Mouse (Mus musculus): ENCODE results near the gene Gm7247. TPM values are rescaled to one million over a fixed set of nuclear protein-coding genes. Genes with fewer than 3 reads are reported as not detected.

Gm7247 gene
- not detected in 2 replicates for polyA plus RNA-seq (2014; fragmentation: Nextera tagmentation; extraction: Ambion mirVana)

DNA sequence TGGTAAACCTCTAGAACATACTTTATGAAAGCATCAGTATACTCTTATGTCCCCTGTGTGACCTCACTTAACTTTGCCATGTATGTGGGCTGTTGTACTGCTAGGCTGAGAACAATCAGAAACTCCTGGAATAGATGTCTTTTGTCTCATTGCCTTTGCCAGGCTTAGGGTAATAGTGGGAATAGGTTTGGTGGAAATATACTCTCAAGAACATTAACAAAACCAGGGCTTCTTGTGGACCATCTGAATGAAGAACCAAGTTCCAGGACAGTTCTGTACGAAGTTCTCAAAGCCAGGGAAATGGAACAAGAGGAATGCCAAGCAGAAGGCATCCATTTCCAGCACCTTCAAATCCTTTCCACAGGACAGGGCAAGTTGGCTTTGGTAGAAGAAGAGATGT lies at the start of gene Gm7247:
Gene Gm7247 (plus strand): TSS at position 301 of the 400 bp plus-strand sequence.
- H3K27ac ChIP-seq (ENCODE audit: low read depth, low read length), result no peak within 1 kb of the TSS
- DNase-seq (ENCODE audit: low spot score, missing footprints) (no peak), ATAC-seq (ENCODE audit: low FRiP score) (no peak)
- WGBS, result 81% methylated on average over 1 of the region's 1 CpGs
- H3K4me3 ChIP-seq (ENCODE audit: low read depth, low read length), result no peak within 1 kb of the TSS
- no peaks in the 10 kb centered on the region for H3K36me3 ChIP-seq (ENCODE audit: control insufficient read depth, insufficient read depth, low read length)
- H3K4me1 ChIP-seq (ENCODE audit: control insufficient read depth, insufficient read depth, low read length), result no peaks in the 10 kb centered on the region
- H3K9me3 ChIP-seq (ENCODE audit: control insufficient read depth, low read length), result no peaks in the 10 kb centered on the region
- H3K27me3 ChIP-seq (ENCODE audit: control insufficient read depth, insufficient read depth, low read length), result no peaks in the 10 kb centered on the region; the same call in 1 of the 2 replicates
- H3K9ac ChIP-seq (ENCODE audit: low read length), result no peak within 1 kb of the TSS
- no peak within 1 kb of the TSS for H3K4me2 ChIP-seq

DNA sequence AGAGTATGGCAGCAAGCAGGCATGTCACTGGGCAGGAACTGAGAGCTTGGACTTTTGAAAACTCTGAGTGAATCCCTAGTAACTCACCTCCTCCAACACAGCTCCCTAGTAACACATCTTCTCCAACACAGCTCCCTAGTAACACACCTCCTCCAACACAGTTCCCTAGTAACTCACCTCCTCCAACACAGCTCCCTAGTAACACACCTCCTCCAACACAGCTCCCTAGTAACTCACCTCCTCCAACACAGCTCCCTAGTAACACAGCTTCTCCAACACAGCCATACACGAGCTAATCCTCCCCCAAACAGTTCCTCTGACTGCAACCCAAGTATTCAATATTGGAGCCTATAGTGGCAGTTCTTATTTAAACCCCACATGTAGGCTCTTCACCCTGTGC lies 37.6 kb upstream of the Gm7247 start:
- H3K27ac ChIP-seq (ENCODE audit: low read depth, low read length), result no peak overlapping the region
- no peaks in the 10 kb centered on the region for H3K9me3 ChIP-seq (ENCODE audit: control insufficient read depth, low read length)
- H3K27me3 ChIP-seq (ENCODE audit: control insufficient read depth, insufficient read depth, low read length), result no peaks in the 10 kb centered on the region
- no peaks in the 10 kb centered on the region for H3K36me3 ChIP-seq (ENCODE audit: control insufficient read depth, insufficient read depth, low read length)
- ATAC-seq (ENCODE audit: low FRiP score), result no peak
- H3K4me3 ChIP-seq (ENCODE audit: low read depth, low read length), result no peak overlapping the region
- H3K4me2 ChIP-seq, result no peak overlapping the region
- no peak for DNase-seq (ENCODE audit: low spot score, missing footprints)
- no peak overlapping the region for H3K9ac ChIP-seq (ENCODE audit: low read length)
- 50% methylated on average over 1 of the region's 1 CpGs for WGBS
- no peaks in the 10 kb centered on the region for H3K4me1 ChIP-seq (ENCODE audit: control insufficient read depth, insufficient read depth, low read length)

DNA sequence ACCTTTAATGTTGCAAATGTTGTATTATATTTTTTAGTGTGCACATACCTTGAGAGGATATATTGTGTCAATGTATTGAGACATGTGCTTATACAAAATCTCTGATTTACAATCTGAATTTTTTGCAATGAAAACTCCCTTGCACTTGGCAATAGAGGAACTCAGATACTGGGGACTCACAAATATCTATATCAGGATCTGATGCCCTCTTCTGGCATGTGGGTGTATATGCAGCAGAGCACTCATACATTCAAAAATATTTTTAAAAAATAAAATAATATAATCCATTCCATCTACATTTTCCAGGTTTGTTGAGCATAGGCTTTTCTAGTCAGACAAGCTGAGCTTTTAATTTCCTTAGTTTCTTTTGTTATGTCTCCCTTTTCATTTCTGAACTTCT lies 15.5 kb upstream of the Gm7247 start:
- Histone ChIP-seq H3K9ac (ENCODE audit: low read length) (no peak overlapping the region), H3K9me3 (ENCODE audit: control insufficient read depth, low read length) (no peaks in the 10 kb centered on the region), H3K4me3 (ENCODE audit: low read depth, low read length) (no peak overlapping the region), H3K27ac (ENCODE audit: low read depth, low read length) (no peak overlapping the region), H3K27me3 (ENCODE audit: control insufficient read depth, insufficient read depth, low read length) (no peaks in the 10 kb centered on the region), H3K4me2 (no peak overlapping the region), H3K36me3 (ENCODE audit: control insufficient read depth, insufficient read depth, low read length) (no peaks in the 10 kb centered on the region), H3K4me1 (ENCODE audit: control insufficient read depth, insufficient read depth, low read length) (no peaks in the 10 kb centered on the region)
- no peak for ATAC-seq (ENCODE audit: low FRiP score)
- DNase-seq (ENCODE audit: low spot score, missing footprints), result no peak

DNA sequence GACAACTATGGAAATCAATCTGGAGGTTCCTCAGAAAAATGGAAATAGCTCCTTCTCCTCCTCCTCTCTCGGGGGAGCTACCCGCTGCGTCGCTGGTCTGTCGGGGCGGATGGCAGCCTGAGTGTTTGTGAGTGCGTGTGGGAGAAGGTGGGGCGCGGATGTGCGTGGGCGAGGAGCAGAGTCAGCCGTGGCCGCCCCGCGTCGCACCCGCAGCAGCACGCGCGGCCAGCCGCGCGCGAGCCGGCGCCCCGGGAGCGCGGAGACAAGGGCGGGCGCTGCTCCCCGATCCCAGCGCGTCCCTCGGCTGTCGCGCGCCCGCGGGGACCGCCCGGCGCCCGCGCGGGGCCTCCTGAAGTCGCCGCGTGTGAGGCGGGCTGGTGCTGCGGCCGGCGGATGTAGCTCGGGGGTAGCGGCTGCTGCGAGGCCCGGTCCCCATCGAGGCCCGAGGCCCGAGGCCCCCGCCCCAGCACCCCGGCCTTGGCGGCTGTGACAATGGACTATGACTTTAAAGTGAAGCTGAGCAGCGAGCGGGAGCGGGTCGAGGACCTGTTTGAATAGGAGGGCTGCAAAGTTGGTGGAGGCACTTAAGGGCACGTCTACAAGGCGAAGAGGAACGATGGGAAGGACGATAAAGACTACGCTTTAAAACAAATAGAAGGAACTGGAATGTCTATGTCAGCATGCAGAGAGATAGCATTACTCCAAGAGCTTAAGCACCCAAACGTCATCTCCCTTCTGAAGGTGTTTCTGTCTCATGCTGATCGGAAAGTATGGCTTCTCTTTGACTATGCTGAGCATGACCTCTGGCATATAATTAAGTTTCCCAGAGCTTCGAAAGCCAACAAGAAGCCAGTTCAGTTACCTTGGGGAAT lies 3.2 kb upstream of the Gm7247 start:
- H3K36me3 ChIP-seq (ENCODE audit: control insufficient read depth, insufficient read depth, low read length), result no peaks in the 10 kb centered on the region
- H3K4me1 ChIP-seq (ENCODE audit: control insufficient read depth, insufficient read depth, low read length), result no peaks in the 10 kb centered on the region
- no peak overlapping the region for H3K27ac ChIP-seq (ENCODE audit: low read depth, low read length)
- WGBS, result 5% methylated on average over 75 of the region's 75 CpGs
- H3K9ac ChIP-seq (ENCODE audit: low read length), result peak overlapping the region; percentile 65
- H3K4me2 ChIP-seq, result peak overlapping the region; percentile 81
- H3K9me3 ChIP-seq (ENCODE audit: control insufficient read depth, low read length), result no peaks in the 10 kb centered on the region
- peak overlapping the region; percentile 46 for H3K4me3 ChIP-seq (ENCODE audit: low read depth, low read length)
- ATAC-seq (ENCODE audit: low FRiP score), result peak; percentile 93
- peak; percentile 90 for DNase-seq (ENCODE audit: low spot score, missing footprints)
- no peaks in the 10 kb centered on the region; the same call in 1 of the 2 replicates for H3K27me3 ChIP-seq (ENCODE audit: control insufficient read depth, insufficient read depth, low read length)

DNA sequence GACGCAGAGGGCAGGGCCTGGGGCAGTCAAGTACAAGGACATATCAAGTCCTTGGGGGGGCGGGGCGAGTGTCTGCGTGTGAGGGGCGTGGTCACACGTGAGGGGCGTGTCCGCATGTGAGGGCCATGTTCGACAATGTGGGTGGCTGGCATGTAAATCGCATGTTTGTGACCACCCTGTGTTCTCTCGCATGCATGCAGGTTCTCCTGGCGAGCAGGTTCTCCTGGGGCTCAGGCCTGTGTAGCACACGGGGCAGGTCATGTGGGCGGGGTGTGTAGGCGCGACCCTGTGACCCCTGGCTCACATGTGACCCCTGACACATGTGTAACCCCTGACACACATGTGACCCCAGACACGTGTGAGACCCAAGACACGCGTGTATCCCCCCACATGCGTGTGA lies 21.2 kb downstream of the Gm7247 start:
- WGBS, result 94% methylated on average over 20 of the region's 20 CpGs
- Histone ChIP-seq H3K9me3 (ENCODE audit: control insufficient read depth, low read length) (peaks cover 12% of the 10 kb centered on the region), H3K4me2 (no peak overlapping the region), H3K27ac (ENCODE audit: low read depth, low read length) (no peak overlapping the region), H3K4me3 (ENCODE audit: low read depth, low read length) (no peak overlapping the region), H3K27me3 (ENCODE audit: control insufficient read depth, insufficient read depth, low read length) (no peaks in the 10 kb centered on the region), H3K4me1 (ENCODE audit: control insufficient read depth, insufficient read depth, low read length) (no peaks in the 10 kb centered on the region), H3K36me3 (ENCODE audit: control insufficient read depth, insufficient read depth, low read length) (no peaks in the 10 kb centered on the region), H3K9ac (ENCODE audit: low read length) (no peak overlapping the region)
- no peak; the same call in 1 of the 2 replicates for ATAC-seq (ENCODE audit: low FRiP score)
- DNase-seq (ENCODE audit: low spot score, missing footprints), result no peak

DNA sequence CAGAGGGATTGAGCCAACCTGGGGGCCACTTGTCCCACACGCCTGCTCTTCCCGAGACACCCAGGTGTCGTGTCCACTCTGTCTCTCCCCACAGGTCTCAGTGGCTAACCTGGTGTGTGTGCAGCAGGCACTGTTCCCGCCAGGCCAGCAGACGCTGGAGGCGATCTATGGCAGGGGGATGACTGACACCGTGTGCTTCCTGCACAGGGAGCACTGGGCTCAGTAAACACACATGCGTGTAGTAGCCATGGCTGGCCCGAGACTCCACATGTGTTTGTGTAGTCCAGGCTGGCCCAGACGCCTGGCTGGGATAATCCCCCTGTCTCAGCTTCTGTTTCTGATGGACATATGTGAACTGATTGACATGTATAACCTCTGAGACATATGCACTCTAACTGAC lies 22.8 kb downstream of the Gm7247 start:
- Histone ChIP-seq H3K27ac (ENCODE audit: low read depth, low read length) (no peak overlapping the region), H3K9me3 (ENCODE audit: control insufficient read depth, low read length) (peaks cover 13% of the 10 kb centered on the region), H3K4me2 (no peak overlapping the region), H3K4me1 (ENCODE audit: control insufficient read depth, insufficient read depth, low read length) (no peaks in the 10 kb centered on the region), H3K9ac (ENCODE audit: low read length) (no peak overlapping the region), H3K36me3 (ENCODE audit: control insufficient read depth, insufficient read depth, low read length) (no peaks in the 10 kb centered on the region), H3K27me3 (ENCODE audit: control insufficient read depth, insufficient read depth, low read length) (no peaks in the 10 kb centered on the region), H3K4me3 (ENCODE audit: low read depth, low read length) (no peak overlapping the region)
- DNase-seq (ENCODE audit: low spot score, missing footprints) (no peak), ATAC-seq (ENCODE audit: low FRiP score) (peak; percentile 47)
- WGBS, result 94% methylated on average over 10 of the region's 10 CpGs

DNA sequence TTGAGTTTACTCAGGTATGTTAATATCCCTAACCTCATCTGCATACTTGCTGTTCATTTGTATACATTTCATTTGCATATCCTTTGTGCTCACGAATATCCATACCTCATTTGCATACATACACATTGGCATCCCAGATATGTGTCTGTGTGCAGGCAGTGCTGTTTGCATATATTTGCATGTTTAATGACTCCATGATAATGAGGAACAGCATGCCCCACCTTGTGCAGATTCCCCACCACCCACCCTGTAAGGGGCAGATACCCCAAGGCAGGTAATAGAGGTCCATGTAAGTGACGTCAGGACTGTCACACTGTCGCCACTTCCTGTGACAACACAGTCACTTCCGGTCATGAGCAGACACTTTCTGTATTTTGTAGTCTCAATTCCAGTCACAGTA lies 24.2 kb downstream of the Gm7247 start:
- peaks cover 13% of the 10 kb centered on the region for H3K9me3 ChIP-seq (ENCODE audit: control insufficient read depth, low read length)
- 89% methylated on average over 4 of the region's 4 CpGs for WGBS
- no peak overlapping the region for H3K4me3 ChIP-seq (ENCODE audit: low read depth, low read length)
- H3K4me2 ChIP-seq, result no peak overlapping the region
- H3K27ac ChIP-seq (ENCODE audit: low read depth, low read length), result no peak overlapping the region
- H3K9ac ChIP-seq (ENCODE audit: low read length), result no peak overlapping the region
- DNase-seq (ENCODE audit: low spot score, missing footprints), result peak; percentile 91
- ATAC-seq (ENCODE audit: low FRiP score), result peak; percentile 77
- H3K36me3 ChIP-seq (ENCODE audit: control insufficient read depth, insufficient read depth, low read length), result no peaks in the 10 kb centered on the region
- H3K27me3 ChIP-seq (ENCODE audit: control insufficient read depth, insufficient read depth, low read length), result no peaks in the 10 kb centered on the region
- H3K4me1 ChIP-seq (ENCODE audit: control insufficient read depth, insufficient read depth, low read length), result no peaks in the 10 kb centered on the region

DNA sequence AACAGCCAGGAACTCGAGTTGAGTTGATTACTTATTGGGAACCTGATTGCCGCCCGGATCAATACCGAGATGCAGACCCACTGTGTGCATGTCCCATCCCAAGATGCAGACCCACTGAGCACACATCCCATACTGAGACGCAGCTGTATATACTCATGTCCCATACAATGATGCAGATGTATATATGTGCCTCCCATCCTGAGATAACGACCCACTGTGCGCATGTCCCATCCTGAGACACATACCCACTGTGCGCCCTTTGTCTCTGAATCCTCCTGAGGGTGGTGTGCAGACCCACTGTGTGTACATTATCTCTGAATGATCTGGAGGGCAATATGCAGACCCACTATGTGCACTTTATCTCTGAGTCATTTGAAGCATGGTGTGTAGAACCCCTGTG lies 26.2 kb downstream of the Gm7247 start:
- no peaks in the 10 kb centered on the region for H3K4me1 ChIP-seq (ENCODE audit: control insufficient read depth, insufficient read depth, low read length)
- H3K4me2 ChIP-seq, result no peak overlapping the region
- 95% methylated on average over 8 of the region's 8 CpGs for WGBS
- no peak overlapping the region for H3K4me3 ChIP-seq (ENCODE audit: low read depth, low read length)
- H3K9me3 ChIP-seq (ENCODE audit: control insufficient read depth, low read length), result peaks cover 13% of the 10 kb centered on the region
- no peak overlapping the region for H3K27ac ChIP-seq (ENCODE audit: low read depth, low read length)
- DNase-seq (ENCODE audit: low spot score, missing footprints), result no peak
- no peaks in the 10 kb centered on the region for H3K36me3 ChIP-seq (ENCODE audit: control insufficient read depth, insufficient read depth, low read length)
- no peaks in the 10 kb centered on the region for H3K27me3 ChIP-seq (ENCODE audit: control insufficient read depth, insufficient read depth, low read length)
- no peak overlapping the region for H3K9ac ChIP-seq (ENCODE audit: low read length)
- no peak for ATAC-seq (ENCODE audit: low FRiP score)

DNA sequence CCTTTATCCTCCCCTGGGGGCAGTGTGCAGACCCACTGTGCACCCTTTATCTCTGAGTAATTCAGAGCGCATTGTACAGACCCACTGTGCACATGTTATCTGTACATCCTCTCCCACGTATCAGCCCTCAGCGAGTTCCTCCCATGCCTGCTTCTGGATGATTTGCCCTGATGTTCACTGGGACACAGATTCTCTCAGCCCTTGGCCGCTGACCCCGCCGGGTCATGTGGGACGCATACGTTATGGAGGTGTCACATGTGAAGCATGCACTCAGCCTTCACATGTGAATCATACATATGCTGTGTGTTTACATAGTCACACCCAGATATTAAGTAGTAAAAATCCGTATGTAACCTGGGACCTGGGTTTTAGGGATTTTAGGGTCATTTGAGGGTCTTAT lies 26.7 kb downstream of the Gm7247 start:
- Histone ChIP-seq H3K4me3 (ENCODE audit: low read depth, low read length) (no peak overlapping the region), H3K4me2 (no peak overlapping the region), H3K27me3 (ENCODE audit: control insufficient read depth, insufficient read depth, low read length) (no peaks in the 10 kb centered on the region), H3K9me3 (ENCODE audit: control insufficient read depth, low read length) (peaks cover 13% of the 10 kb centered on the region), H3K36me3 (ENCODE audit: control insufficient read depth, insufficient read depth, low read length) (no peaks in the 10 kb centered on the region), H3K4me1 (ENCODE audit: control insufficient read depth, insufficient read depth, low read length) (no peaks in the 10 kb centered on the region), H3K9ac (ENCODE audit: low read length) (no peak overlapping the region), H3K27ac (ENCODE audit: low read depth, low read length) (no peak overlapping the region)
- DNase-seq (ENCODE audit: low spot score, missing footprints) (peak; percentile 88), ATAC-seq (ENCODE audit: low FRiP score) (no peak; the same call in 1 of the 2 replicates)
- WGBS, result 96% methylated on average over 9 of the region's 9 CpGs
